Mouse (Mus musculus): ENCODE measurements at regions not wholly inside any gene's neighbourhood (a gene's known extent, or its start where the extent isn't known, plus 50 kb on each side); places are given as distances from the start of the nearest gene placed in this dataset.

DNA sequence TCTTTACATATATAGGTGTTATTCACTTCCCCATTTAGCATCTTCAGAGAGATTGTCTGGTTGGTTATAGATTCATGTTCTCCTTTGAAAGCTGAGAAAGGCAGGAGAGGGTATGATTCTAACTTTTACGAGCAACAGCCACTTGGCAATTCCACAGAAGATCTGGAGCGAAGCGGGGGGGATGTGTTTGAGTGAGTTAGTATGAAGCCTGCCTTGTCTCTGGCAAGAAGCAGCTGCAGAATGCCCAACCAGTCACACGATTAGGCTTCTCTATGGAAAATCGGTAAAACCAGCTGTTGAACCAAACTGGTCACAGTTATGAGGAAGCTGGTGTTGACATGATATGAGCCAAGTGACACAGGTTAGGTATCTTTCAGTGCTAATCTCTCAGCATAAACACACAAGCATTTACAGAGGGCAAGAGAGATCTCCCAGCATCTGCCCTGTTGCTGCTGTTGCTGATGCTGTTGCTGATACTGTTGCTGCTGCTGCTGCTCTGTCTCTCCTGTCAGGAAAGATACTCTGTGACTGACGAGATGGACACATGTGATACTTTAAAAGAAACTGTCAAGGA is 455.7 kb upstream of the Adgrl2 start:
- TF ChIP-seq POLR2A (IDR thresholded peaks at IDR 0.05; ENCODE audit: extremely low read depth, insufficient read depth, low read length) (no peak), CTCF (IDR thresholded peaks at IDR 0.05; ENCODE audit: extremely low read depth, insufficient read depth, low read length) (no peak)

Measured in cortical plate, adult 2 months (tissue).